Mouse (Mus musculus): ENCODE measurements around the gene Gm12887.

The Gm12887 gene

GRCm38 (mm10) chr4:121622003-121622402 lies at the start of gene Gm12887:
Gene Gm12887 (minus strand): TSS chr4:121622103.
- no peak for DNase-seq (ENCODE audit: extremely low spot score)

GRCm38 (mm10) chr4:121657040-121657439 lies 35.1 kb upstream of the Gm12887 start:
- no peak for DNase-seq (ENCODE audit: extremely low spot score)
